Mouse (Mus musculus) testis, adult 2 months (tissue): ENCODE data around the gene Vps35l. TPM values are rescaled to one million over a fixed set of nuclear protein-coding genes. Genes with fewer than 3 reads are reported as not detected.

ENCODE experiments used
- H3K27ac ChIP-seq: fragments of 200-500 bp; 2 replicates; pipeline ENCODE4 v1.5.1; 2012; ENCODE audit warnings: low read depth, low read length; ENCODE audit not compliant: control insufficient read depth, insufficient read depth
- H3K27me3 ChIP-seq: fragments of 200-500 bp; 2 replicates; pipeline ENCODE4 v1.6.1; 2012; ENCODE audit warnings: mild to moderate bottlenecking, low read length, moderate library complexity; ENCODE audit not compliant: control insufficient read depth, insufficient read depth
- H3K36me3 ChIP-seq: fragments of 200-500 bp; 2 replicates; pipeline ENCODE4 v1.6.1; 2012; ENCODE audit warnings: mild to moderate bottlenecking, low read length; ENCODE audit not compliant: control insufficient read depth, insufficient read depth
- H3K4me1 ChIP-seq: fragments of 200-500 bp; 2 replicates; pipeline ENCODE4 v1.6.1; 2012; ENCODE audit warnings: low read length; ENCODE audit not compliant: control insufficient read depth, insufficient read depth
- H3K4me3 ChIP-seq: fragments of 200-500 bp; 2 replicates; pipeline ENCODE4 v1.5.1; 2012; ENCODE audit warnings: low read depth, mild to moderate bottlenecking, low read length, moderate library complexity, mixed read lengths; ENCODE audit not compliant: control insufficient read depth
- CTCF ChIP-seq: fragments of 200-500 bp; IDR thresholded peaks from 2 replicates; pipeline ENCODE4 v1.5.1; 2012; ENCODE audit warnings: low read depth, mild to moderate bottlenecking, inconsistent platforms, low read length, moderate library complexity; ENCODE audit not compliant: control insufficient read depth, insufficient read depth, insufficient replicate concordance
- POLR2A ChIP-seq: fragments of 200-500 bp; IDR thresholded peaks from 2 replicates; pipeline ENCODE4 v1.6.1; 2012; ENCODE audit warnings: low read depth, mild to moderate bottlenecking, inconsistent platforms, low read length, moderate library complexity; ENCODE audit not compliant: control insufficient read depth
- polyA plus RNA-seq: library from polyadenylated mRNA; depleted of rRNA; stranded (reverse); fragments of >200 nt; gene quantifications from 2 replicates; pipeline ENCODE4 v1.2.3, GENCODE M21; 2012

The Vps35l gene
- polyA plus RNA-seq, 1 experiment: 29.5 TPM

DNA sequence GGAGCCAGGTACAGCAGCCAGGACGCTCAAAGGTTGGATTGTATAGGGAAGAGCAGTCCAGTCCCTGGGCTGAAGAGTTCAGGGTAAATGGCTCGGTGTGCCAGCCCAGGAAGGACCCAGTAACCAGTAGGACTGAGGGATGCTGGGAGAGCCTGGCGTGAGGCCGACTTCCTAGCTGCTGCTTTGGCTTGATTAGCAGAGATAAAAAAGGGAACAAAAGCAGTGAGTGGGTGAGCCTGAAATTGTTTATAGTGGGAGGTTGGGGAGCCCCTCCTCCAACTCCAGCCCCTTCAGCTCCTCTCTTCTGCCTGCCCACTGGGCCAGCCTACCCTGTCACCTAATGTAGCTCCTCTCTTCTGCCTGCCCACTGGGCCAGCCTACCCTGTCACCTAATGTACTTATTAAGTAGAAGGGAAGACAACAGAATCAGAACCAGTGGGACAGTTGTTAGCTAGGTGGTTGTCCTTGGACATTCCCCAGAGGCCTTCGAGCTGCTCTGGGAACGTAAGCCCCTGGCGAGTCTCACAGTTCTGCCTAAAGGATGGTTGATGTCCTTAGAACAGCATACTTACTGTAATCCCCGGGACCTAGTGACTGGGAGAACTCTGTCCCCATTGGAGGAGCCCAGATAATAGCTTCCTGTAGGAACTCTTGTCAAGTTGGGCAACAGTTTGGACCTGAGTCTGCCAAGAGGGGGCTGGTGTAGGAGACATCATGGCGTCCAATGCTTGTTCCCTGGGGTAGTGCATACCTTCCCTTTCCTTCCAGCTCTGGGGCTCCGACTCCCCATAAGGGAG, 37.8 kb downstream of the Vps35l start:
- Histone ChIP-seq H3K4me3 (no peak overlapping the region), H3K27ac (peak overlapping the region; percentile 63), H3K36me3 (no peaks in the 10 kb centered on the region; the same call in 1 of the 2 replicates), H3K4me1 (no peaks in the 10 kb centered on the region), H3K27me3 (no peaks in the 10 kb centered on the region)
- no peak for TF ChIP-seq CTCF
- TF ChIP-seq POLR2A: no peak

- no peak for TF ChIP-seq CTCF
- TF ChIP-seq POLR2A: no peak
- no peaks in the 10 kb centered on the region for H3K27me3 ChIP-seq
- H3K4me3 ChIP-seq: no peak overlapping the region
- H3K4me1 ChIP-seq: no peaks in the 10 kb centered on the region
- H3K36me3 ChIP-seq: no peaks in the 10 kb centered on the region; the same call in 1 of the 2 replicates
- no peak overlapping the region for H3K27ac ChIP-seq
These were observed 38.5 kb downstream of the Vps35l start for GRCm38 (mm10) chr7:118778561-118778960.

DNA sequence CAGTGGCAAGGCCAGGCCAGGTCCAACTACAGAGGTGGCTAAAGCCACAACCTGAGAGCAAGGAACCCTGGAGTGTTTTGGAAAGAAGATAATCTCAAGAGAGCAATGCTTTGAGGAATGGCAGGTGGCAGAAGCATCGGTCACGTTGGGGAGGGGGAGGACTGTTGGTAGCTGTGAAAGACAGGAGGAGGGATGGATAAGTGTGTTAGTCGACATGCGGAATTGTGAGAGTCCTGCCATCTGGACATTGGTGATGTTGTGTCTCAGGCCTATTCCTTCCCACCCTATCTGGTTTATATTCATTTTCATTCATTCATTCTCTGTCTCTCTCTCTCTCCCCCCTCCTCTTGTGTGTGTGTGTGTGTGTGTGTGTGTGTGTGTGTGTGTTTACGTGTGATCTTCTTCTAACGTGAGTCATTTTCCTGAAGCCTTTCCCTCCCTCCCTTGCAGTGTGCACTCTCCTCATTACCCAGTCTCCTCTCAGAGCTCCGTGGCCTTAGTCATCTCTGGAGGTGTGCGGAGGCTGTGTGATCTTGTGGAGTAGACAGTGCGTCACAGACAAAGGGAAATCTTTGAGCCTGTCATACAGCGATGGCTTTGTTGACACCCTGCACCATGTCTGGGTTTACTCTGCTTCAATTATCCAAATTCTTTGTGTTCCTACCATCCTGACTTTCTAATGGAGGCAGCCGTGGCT, 43.4 kb downstream of the Vps35l start:
- Histone ChIP-seq H3K4me3 (no peak overlapping the region), H3K4me1 (no peaks in the 10 kb centered on the region), H3K36me3 (no peaks in the 10 kb centered on the region), H3K27ac (no peak overlapping the region), H3K27me3 (no peaks in the 10 kb centered on the region)
- TF ChIP-seq CTCF (no peak), POLR2A (no peak)

GRCm38 (mm10) chr7:118786091-118786490, 46.1 kb downstream of the Vps35l start:
- Histone ChIP-seq H3K27ac (no peak overlapping the region), H3K27me3 (no peaks in the 10 kb centered on the region), H3K4me1 (no peaks in the 10 kb centered on the region), H3K4me3 (no peak overlapping the region), H3K36me3 (no peaks in the 10 kb centered on the region)
- TF ChIP-seq POLR2A: no peak

DNA sequence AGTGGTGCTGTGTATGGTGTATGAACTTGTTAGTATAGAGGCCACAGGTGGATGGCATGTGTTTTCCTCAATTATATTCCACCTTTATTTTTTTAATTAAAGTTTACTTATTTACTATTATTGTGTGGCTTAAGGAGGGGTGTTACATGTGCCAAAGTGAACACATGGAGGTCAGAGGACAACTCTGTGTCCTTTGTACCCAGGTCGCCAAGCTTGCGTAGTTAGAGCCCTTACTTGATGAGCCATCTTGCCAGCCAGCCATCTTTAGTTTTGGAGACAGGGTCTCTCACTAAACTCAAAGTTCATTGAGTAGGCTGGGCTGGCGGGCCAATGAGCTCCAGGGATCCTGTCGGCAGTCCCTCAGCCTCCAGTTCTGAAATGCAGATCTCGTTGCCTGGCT, 47.3 kb downstream of the Vps35l start:
- H3K27me3 ChIP-seq: no peaks in the 10 kb centered on the region
- H3K4me3 ChIP-seq: no peak overlapping the region
- H3K4me1 ChIP-seq: no peaks in the 10 kb centered on the region
- no peak for TF ChIP-seq POLR2A
- TF ChIP-seq CTCF: no peak
- no peaks in the 10 kb centered on the region for H3K36me3 ChIP-seq
- no peak overlapping the region for H3K27ac ChIP-seq

DNA sequence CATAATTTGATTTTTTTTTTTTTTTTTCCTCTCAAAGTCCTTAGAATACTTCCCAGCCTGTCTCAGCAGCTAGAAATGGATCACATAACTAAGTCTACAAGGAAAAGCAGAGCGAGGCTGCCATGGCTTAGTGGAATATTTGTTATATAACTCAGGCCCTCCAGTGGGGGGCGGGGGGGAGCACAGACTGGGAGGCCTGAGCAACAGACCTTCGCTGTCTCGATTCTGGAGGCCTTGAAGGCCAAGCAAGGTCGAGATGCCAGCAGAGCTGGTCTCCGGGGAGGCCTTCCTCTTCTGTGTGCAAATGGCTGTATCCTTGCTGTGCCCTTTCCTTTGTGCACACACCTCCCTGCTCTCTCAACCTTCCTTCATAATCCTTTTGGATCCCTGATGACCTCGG, 48.5 kb downstream of the Vps35l start:
- Histone ChIP-seq H3K4me1 (no peaks in the 10 kb centered on the region), H3K4me3 (no peak overlapping the region), H3K36me3 (no peaks in the 10 kb centered on the region), H3K27me3 (no peaks in the 10 kb centered on the region), H3K27ac (no peak overlapping the region)
- TF ChIP-seq CTCF (no peak), POLR2A (no peak)

GRCm38 (mm10) chr7:118790292-118790691, 50.3 kb downstream of the Vps35l start:
- H3K27ac ChIP-seq: no peak overlapping the region
- H3K27me3 ChIP-seq: no peaks in the 10 kb centered on the region
- no peak overlapping the region for H3K4me3 ChIP-seq
- H3K4me1 ChIP-seq: no peaks in the 10 kb centered on the region
- no peaks in the 10 kb centered on the region for H3K36me3 ChIP-seq
- no peak for TF ChIP-seq CTCF
